Mouse (Mus musculus): ENCODE measurements at regions not wholly inside any gene's neighbourhood (a gene's known extent, or its start where the extent isn't known, plus 50 kb on each side); places are given as distances from the start of the nearest gene placed in this dataset.

GRCm38 (mm10) chr11:112204561-112204960, 577.5 kb upstream of the Sox9 start:
- H3ac ChIP-seq (ENCODE audit: control insufficient read depth, insufficient read length), result no peak overlapping the region
- TF ChIP-seq SRF (IDR thresholded peaks at IDR 0.05; ENCODE audit: control insufficient read depth, insufficient read length, low read depth) (no peak), MYOG (IDR thresholded peaks at IDR 0.05; ENCODE audit: control insufficient read depth in 1 of 3, insufficient read depth in 1 of 3, insufficient read length in 2 of 3, low read depth in 2 of 3) (no peak), USF1 (IDR thresholded peaks at IDR 0.05; ENCODE audit: low read depth) (no peak), CEBPB (IDR thresholded peaks at IDR 0.05; ENCODE audit: insufficient read depth, poor library complexity, severe bottlenecking) (no peak), TCF3 (IDR thresholded peaks at IDR 0.05; ENCODE audit: insufficient read length, low read depth) (no peak)
- no peak overlapping the region for H3K4me2 ChIP-seq (ENCODE audit: low read depth)
- no peaks in the 10 kb centered on the region for H3K79me2 ChIP-seq (ENCODE audit: control insufficient read depth, insufficient read depth)
- no peak overlapping the region for H3K4me3 ChIP-seq
- H3K27me3 ChIP-seq (ENCODE audit: control insufficient read depth, insufficient read depth, insufficient read length), result no peaks in the 10 kb centered on the region
- no peaks in the 10 kb centered on the region for H3K36me3 ChIP-seq (ENCODE audit: control insufficient read depth, insufficient read depth)

DNA sequence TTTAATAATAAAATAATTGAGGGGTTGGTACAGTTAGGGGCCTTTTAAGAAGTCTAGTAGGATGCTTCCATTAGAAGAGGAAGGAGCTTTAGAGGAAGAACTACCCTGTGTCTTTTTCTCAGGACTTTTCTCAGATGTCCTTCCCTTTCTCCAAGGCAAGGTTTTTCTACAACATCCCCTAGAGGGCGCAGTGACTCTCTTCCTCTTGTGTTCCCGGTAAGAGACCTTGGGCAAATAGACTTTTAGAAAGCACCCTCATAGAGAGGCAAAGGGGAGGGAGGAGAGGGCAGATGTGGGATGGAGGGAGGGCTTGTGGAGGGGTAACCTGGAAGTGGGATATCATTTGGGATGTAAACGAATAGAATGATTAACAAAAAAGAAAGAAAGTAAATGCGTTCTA, 572.6 kb upstream of the Sox9 start:
- no peak for TF ChIP-seq POLR2AphosphoS2 (IDR thresholded peaks at IDR 0.05; ENCODE audit: insufficient read length, low read depth)
- TF ChIP-seq CEBPB (IDR thresholded peaks at IDR 0.05; ENCODE audit: insufficient read depth, poor library complexity, severe bottlenecking), result no peak
- TF ChIP-seq TCF12 (IDR thresholded peaks at IDR 0.05; ENCODE audit: insufficient read depth, poor library complexity, severe bottlenecking), result no peak
- TF ChIP-seq USF1 (IDR thresholded peaks at IDR 0.05; ENCODE audit: low read depth), result no peak
- TF ChIP-seq E2F4 (IDR thresholded peaks at IDR 0.05; ENCODE audit: insufficient read depth), result no peak
- no peak for TF ChIP-seq MAX (IDR thresholded peaks at IDR 0.05; ENCODE audit: low read depth)
- TF ChIP-seq MYOG (IDR thresholded peaks at IDR 0.05; ENCODE audit: control insufficient read depth in 1 of 3, insufficient read depth in 1 of 3, insufficient read length in 2 of 3, low read depth in 2 of 3), result no peak
- TF ChIP-seq MYOD1 (IDR thresholded peaks at IDR 0.05; ENCODE audit: control insufficient read depth in 1 of 3, insufficient read length in 2 of 3, low read depth in 2 of 3), result no peak
- TF ChIP-seq POLR2A (IDR thresholded peaks at IDR 0.05; ENCODE audit: insufficient read length, low read depth), result no peak
- no peak for TF ChIP-seq SRF (IDR thresholded peaks at IDR 0.05; ENCODE audit: control insufficient read depth, insufficient read length, low read depth)
- no peak for TF ChIP-seq TCF3 (IDR thresholded peaks at IDR 0.05; ENCODE audit: insufficient read length, low read depth)
- TF ChIP-seq REST (IDR thresholded peaks at IDR 0.05; ENCODE audit: insufficient read depth, insufficient read length), result no peak
- no peaks in the 10 kb centered on the region for H3K36me3 ChIP-seq (ENCODE audit: control insufficient read depth, insufficient read depth)
- no peaks in the 10 kb centered on the region for H3K27me3 ChIP-seq (ENCODE audit: control insufficient read depth, insufficient read depth, insufficient read length)
- no peak overlapping the region for H3ac ChIP-seq (ENCODE audit: control insufficient read depth, insufficient read length)
- peak overlapping the region; percentile 1 for H3K4me2 ChIP-seq (ENCODE audit: low read depth)
- no peaks in the 10 kb centered on the region for H3K79me2 ChIP-seq (ENCODE audit: control insufficient read depth, insufficient read depth)
- H3K4me3 ChIP-seq, result no peak overlapping the region

GRCm38 (mm10) chr11:112219046-112219720, 562.8 kb upstream of the Sox9 start:
- Histone ChIP-seq H3K79me2 (ENCODE audit: control insufficient read depth, insufficient read depth) (no peaks in the 10 kb centered on the region), H3K4me3 (no peak overlapping the region), H3K36me3 (ENCODE audit: control insufficient read depth, insufficient read depth) (no peaks in the 10 kb centered on the region), H3K4me2 (ENCODE audit: low read depth) (no peak overlapping the region), H3K27me3 (ENCODE audit: control insufficient read depth, insufficient read depth, insufficient read length) (no peaks in the 10 kb centered on the region), H3ac (ENCODE audit: control insufficient read depth, insufficient read length) (no peak overlapping the region)
- no peak for TF ChIP-seq MYOD1 (IDR thresholded peaks at IDR 0.05; ENCODE audit: control insufficient read depth in 1 of 3, insufficient read length in 2 of 3, low read depth in 2 of 3)
- no peak for TF ChIP-seq REST (IDR thresholded peaks at IDR 0.05; ENCODE audit: insufficient read depth, insufficient read length)
- no peak for TF ChIP-seq SRF (IDR thresholded peaks at IDR 0.05; ENCODE audit: control insufficient read depth, insufficient read length, low read depth)
- TF ChIP-seq CEBPB (IDR thresholded peaks at IDR 0.05; ENCODE audit: insufficient read depth, poor library complexity, severe bottlenecking), result no peak
- no peak for TF ChIP-seq E2F4 (IDR thresholded peaks at IDR 0.05; ENCODE audit: insufficient read depth)
- no peak for TF ChIP-seq POLR2AphosphoS2 (IDR thresholded peaks at IDR 0.05; ENCODE audit: insufficient read length, low read depth)
- TF ChIP-seq TCF12 (IDR thresholded peaks at IDR 0.05; ENCODE audit: insufficient read depth, poor library complexity, severe bottlenecking), result no peak
- TF ChIP-seq TCF3 (IDR thresholded peaks at IDR 0.05; ENCODE audit: insufficient read length, low read depth), result no peak
- no peak for TF ChIP-seq POLR2A (IDR thresholded peaks at IDR 0.05; ENCODE audit: insufficient read length, low read depth)
- no peak for TF ChIP-seq MAX (IDR thresholded peaks at IDR 0.05; ENCODE audit: low read depth)
- no peak for TF ChIP-seq USF1 (IDR thresholded peaks at IDR 0.05; ENCODE audit: low read depth)
- TF ChIP-seq MYOG (IDR thresholded peaks at IDR 0.05; ENCODE audit: control insufficient read depth in 1 of 3, insufficient read depth in 1 of 3, insufficient read length in 2 of 3, low read depth in 2 of 3), result no peak

DNA sequence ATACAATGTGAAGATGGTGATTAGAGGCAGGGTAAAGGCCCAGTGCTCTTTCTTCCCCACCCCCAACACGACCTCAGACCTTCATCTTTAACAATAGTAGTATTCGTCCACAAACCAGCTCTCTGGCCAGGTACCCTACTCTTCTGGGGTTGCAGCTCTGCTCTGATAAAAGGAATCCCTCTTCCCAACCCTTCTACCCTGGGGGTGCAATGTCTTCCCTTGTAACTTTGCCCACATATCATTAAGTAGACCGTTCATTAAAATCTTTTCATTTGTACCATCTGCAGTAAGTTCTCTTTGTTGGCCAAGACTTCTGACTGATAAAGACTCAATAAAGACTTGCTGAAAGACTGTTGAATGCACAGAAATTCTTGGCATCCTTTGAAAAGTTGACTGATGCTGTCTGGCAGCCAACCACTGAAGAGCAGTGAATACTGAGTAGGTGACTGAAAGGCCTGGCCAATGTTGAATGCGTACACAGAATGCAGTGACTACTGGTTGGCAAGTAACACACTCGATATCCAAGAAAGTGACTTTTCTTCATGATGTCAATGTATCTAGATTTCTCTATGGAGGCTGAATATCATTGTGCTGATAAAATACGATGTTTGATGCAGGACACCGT, 547.4 kb upstream of the Sox9 start:
- Histone ChIP-seq H3ac (ENCODE audit: control insufficient read depth, insufficient read length) (no peak overlapping the region), H3K4me3 (no peak overlapping the region), H3K36me3 (ENCODE audit: control insufficient read depth, insufficient read depth) (no peaks in the 10 kb centered on the region), H3K27me3 (ENCODE audit: control insufficient read depth, insufficient read depth, insufficient read length) (no peaks in the 10 kb centered on the region), H3K79me2 (ENCODE audit: control insufficient read depth, insufficient read depth) (no peaks in the 10 kb centered on the region), H3K4me2 (ENCODE audit: low read depth) (no peak overlapping the region)
- no peak for TF ChIP-seq TCF12 (IDR thresholded peaks at IDR 0.05; ENCODE audit: insufficient read depth, poor library complexity, severe bottlenecking)
- TF ChIP-seq POLR2A (IDR thresholded peaks at IDR 0.05; ENCODE audit: insufficient read length, low read depth), result no peak
- TF ChIP-seq MAX (IDR thresholded peaks at IDR 0.05; ENCODE audit: low read depth), result no peak
- TF ChIP-seq CEBPB (IDR thresholded peaks at IDR 0.05; ENCODE audit: insufficient read depth, poor library complexity, severe bottlenecking), result no peak
- no peak for TF ChIP-seq REST (IDR thresholded peaks at IDR 0.05; ENCODE audit: insufficient read depth, insufficient read length)
- no peak for TF ChIP-seq POLR2AphosphoS2 (IDR thresholded peaks at IDR 0.05; ENCODE audit: insufficient read length, low read depth)
- no peak for TF ChIP-seq TCF3 (IDR thresholded peaks at IDR 0.05; ENCODE audit: insufficient read length, low read depth)
- TF ChIP-seq MYOD1 (IDR thresholded peaks at IDR 0.05; ENCODE audit: control insufficient read depth in 1 of 3, insufficient read length in 2 of 3, low read depth in 2 of 3), result no peak
- no peak for TF ChIP-seq MYOG (IDR thresholded peaks at IDR 0.05; ENCODE audit: control insufficient read depth in 1 of 3, insufficient read depth in 1 of 3, insufficient read length in 2 of 3, low read depth in 2 of 3)
- no peak for TF ChIP-seq SRF (IDR thresholded peaks at IDR 0.05; ENCODE audit: control insufficient read depth, insufficient read length, low read depth)
- no peak for TF ChIP-seq USF1 (IDR thresholded peaks at IDR 0.05; ENCODE audit: low read depth)
- no peak for TF ChIP-seq E2F4 (IDR thresholded peaks at IDR 0.05; ENCODE audit: insufficient read depth)
